Mouse (Mus musculus) spleen, postnatal 10 days (tissue): ENCODE measurements around the gene Gm4201.
"Not testable (repeated sequence)": the region's sequence is repeated elsewhere in the genome, so short reads cannot be mapped to it uniquely, and the experiment has no call there.

ENCODE experiments used
- DNase-seq, 2 experiments: peaks; one replicate each; pipeline ENCODE4 v3.0.0; 2021 to 2022; ENCODE audit warnings: low spot score in 2 of 2

The Gm4201 gene

GRCm38 (mm10) chr7:22565243-22565642, at the start of gene Gm4201:
Gene Gm4201, minus strand, starts transcription at chr7:22565343.
- DNase-seq = not testable (repeated sequence)

GRCm38 (mm10) chr7:22588027-22588426, 22.9 kb upstream of the Gm4201 start, which contains the start of gene Gm4565:
Gene Gm4565, minus strand, starts transcription at chr7:22588127.
- not testable (repeated sequence) for DNase-seq

- DNase-seq = not testable (repeated sequence)
These were observed 30.4 kb downstream of the Gm4201 start, which contains the start of gene Gm8677 for GRCm38 (mm10) chr7:22534787-22535186. Gene Gm8677, minus strand, starts transcription at chr7:22534887.

GRCm38 (mm10) chr7:22522667-22523066, 42.5 kb downstream of the Gm4201 start, which contains the start of gene Vmn1r152:
Gene Vmn1r152, plus strand, starts transcription at chr7:22522967.
- DNase-seq = not testable (repeated sequence)
